Comparison of ENCODE assay signal across 10 mouse cellular contexts in the genomic region with DNA sequence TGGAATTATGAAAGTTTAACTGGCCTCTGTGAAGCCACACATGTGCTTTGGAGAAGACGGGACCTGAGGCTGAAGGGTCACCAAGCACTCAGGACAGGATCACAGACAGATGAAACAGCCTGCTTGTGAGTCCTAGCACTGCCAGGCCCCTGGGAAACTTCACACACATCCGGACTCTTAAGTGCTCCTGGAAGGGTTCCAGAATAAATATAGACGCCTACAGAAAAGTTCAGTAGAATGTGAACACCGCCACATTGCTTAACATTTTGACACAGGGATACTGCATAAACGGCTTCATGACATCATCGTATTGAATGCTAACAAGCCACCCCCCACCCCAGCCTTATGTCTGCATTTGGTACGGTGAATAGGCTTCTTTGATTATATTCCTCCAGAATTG.
DNase-seq lines count a peak whose midpoint lies in the region; ATAC-seq and TF ChIP-seq lines count a peak whose summit lies in the region.
"Had no signal": no experiment of that assay in that cellular context is flagged by ENCODE, and none has a peak within 500 bp of the region (broad histone marks: within the 10 kb centered on the region; RNA-seq: fewer than 3 reads in every experiment).

No protein-coding gene starts in this region.

- H3K36me3 ChIP-seq in heart, embryonic 16.5 days (ENCODE audit: control insufficient read depth, insufficient read depth), result no peaks in the 10 kb centered on the region
- no peaks in the 10 kb centered on the region for H3K36me3 ChIP-seq in embryonic facial prominence, embryonic 14.5 days (ENCODE audit: control insufficient read depth, insufficient read depth, low read length)
- no peaks in the 10 kb centered on the region for H3K36me3 ChIP-seq in lung, postnatal 0 days (ENCODE audit: insufficient read depth, low read length)

- peak overlapping the region; percentile 45; the same call in 1 of the 2 replicates for H3K4me2 ChIP-seq in heart, embryonic 16.5 days (ENCODE audit: low read depth, low read length)
- no peak overlapping the region for H3K4me2 ChIP-seq in embryonic facial prominence, embryonic 14.5 days (ENCODE audit: low read depth, low read length)
- H3K4me2 ChIP-seq in lung, postnatal 0 days (replicated peaks; ENCODE audit: low read depth, low read length), result no peak overlapping the region

- TF ChIP-seq CTCF in lung, postnatal 0 days (IDR thresholded peaks at IDR 0.05), result no peak
- TF ChIP-seq CTCF in layer of hippocampus, adult 2 months (conservative IDR thresholded peaks at IDR 0.05), result no peak

- no peak for DNase-seq in heart, adult 18-20 months
- peak; percentile 80 for DNase-seq in embryonic facial prominence, embryonic 14.5 days (ENCODE audit: low spot score)
- DNase-seq in lung, postnatal 0 days (ENCODE audit: low spot score), result peak; percentile 91
- DNase-seq in layer of hippocampus, adult 2 months (ENCODE audit: low spot score in 2 of 2), result no peak
- no peak for DNase-seq in thymus, postnatal 25 days
- DNase-seq in cerebellum, adult 9-11 months, result no peak
- DNase-seq: cerebellum, postnatal 36 days; thymus, adult 18-20 months had no signal

- H3K4me3 ChIP-seq in heart, embryonic 16.5 days (ENCODE audit: low read length), result no peak overlapping the region
- H3K4me3 ChIP-seq in embryonic facial prominence, embryonic 14.5 days (ENCODE audit: low read depth, low read length), result no peak overlapping the region
- no peak overlapping the region for H3K4me3 ChIP-seq in lung, postnatal 0 days (ENCODE audit: low read depth, low read length)
- no peak overlapping the region for H3K4me3 ChIP-seq in layer of hippocampus, adult 2 months

- no peak overlapping the region for H3K9ac ChIP-seq in heart, embryonic 16.5 days (ENCODE audit: low read length)
- H3K9ac ChIP-seq in embryonic facial prominence, embryonic 14.5 days (ENCODE audit: low read depth, low read length), result no peak overlapping the region
- no peak overlapping the region for H3K9ac ChIP-seq in lung, postnatal 0 days (replicated peaks; ENCODE audit: low read depth)

- peak; percentile 82 for ATAC-seq in heart, embryonic 16.5 days (replicated peaks; ENCODE audit: extremely low read depth, insufficient read depth, low FRiP score)
- ATAC-seq in embryonic facial prominence, embryonic 14.5 days (ENCODE audit: low read depth), result peak; percentile 62; the same call in 1 of the 2 replicates
- peak; percentile 30; the same call in 1 of the 2 replicates for ATAC-seq in granulocyte monocyte progenitor cell, adult 5-6 weeks (replicated peaks; ENCODE audit: poor library complexity, severe bottlenecking)
- ATAC-seq in lung, postnatal 0 days, result peak; percentile 91

- H3K4me1 ChIP-seq in heart, embryonic 16.5 days (ENCODE audit: control insufficient read depth, insufficient read depth, low read length), result peaks cover 8% of the 10 kb centered on the region; the same call in 1 of the 2 replicates
- no peaks in the 10 kb centered on the region for H3K4me1 ChIP-seq in embryonic facial prominence, embryonic 14.5 days (ENCODE audit: control insufficient read depth, insufficient read depth, low read length)
- H3K4me1 ChIP-seq in lung, postnatal 0 days (ENCODE audit: insufficient read depth, low read depth, low read length), result no peaks in the 10 kb centered on the region; the same call in 1 of the 2 replicates

- peaks cover 6% of the 10 kb centered on the region for H3K9me3 ChIP-seq in heart, embryonic 16.5 days (replicated peaks; ENCODE audit: control insufficient read depth, low read length)
- no peaks in the 10 kb centered on the region for H3K9me3 ChIP-seq in embryonic facial prominence, embryonic 14.5 days (ENCODE audit: control insufficient read depth, low read length)
- H3K9me3 ChIP-seq in lung, postnatal 0 days (ENCODE audit: low read length), result no peaks in the 10 kb centered on the region

- H3K27me3 ChIP-seq in heart, embryonic 16.5 days (ENCODE audit: control insufficient read depth, insufficient read depth, low read length), result no peaks in the 10 kb centered on the region
- H3K27me3 ChIP-seq in embryonic facial prominence, embryonic 14.5 days (replicated peaks; ENCODE audit: control insufficient read depth, insufficient read depth, low read length), result no peaks in the 10 kb centered on the region
- no peaks in the 10 kb centered on the region for H3K27me3 ChIP-seq in lung, postnatal 0 days (replicated peaks; ENCODE audit: insufficient read depth, low read length)

- H3K27ac ChIP-seq in heart, embryonic 16.5 days (ENCODE audit: low read length), result no peak overlapping the region
- H3K27ac ChIP-seq in embryonic facial prominence, embryonic 14.5 days (replicated peaks; ENCODE audit: low read depth, low read length), result no peak overlapping the region
- no peak overlapping the region for H3K27ac ChIP-seq in lung, postnatal 0 days (ENCODE audit: low read length)
- H3K27ac ChIP-seq in layer of hippocampus, adult 2 months, result no peak overlapping the region

- TF ChIP-seq EP300 in lung, postnatal 0 days (IDR thresholded peaks at IDR 0.05), result 0 out of 2 replicates have a peak, but pooled peaks have one; percentile 46

- WGBS in heart, embryonic 16.5 days, result 14% methylated on average over 7 of the region's 7 CpGs
- WGBS in embryonic facial prominence, embryonic 14.5 days, result 52% methylated on average over 7 of the region's 7 CpGs
- 7% methylated on average over 7 of the region's 7 CpGs for WGBS in lung, postnatal 0 days

Comparison
In these comparisons a context has a peak if more than half of its experiments do, and no peak if none do; other contexts are left out.
1. ATAC-seq: peak in every context shown above with its lines; median percentile 91 in lung, postnatal 0 days; 82 in heart, embryonic 16.5 days; 62 in embryonic facial prominence, embryonic 14.5 days; 30 in granulocyte monocyte progenitor cell, adult 5-6 weeks.
2. DNase-seq: peak in embryonic facial prominence, embryonic 14.5 days (single experiment) and lung, postnatal 0 days (single experiment); none in heart, adult 18-20 months (0 of 2), layer of hippocampus, adult 2 months (0 of 2), thymus, postnatal 25 days (single experiment) and cerebellum, adult 9-11 months (single experiment).